Mouse (Mus musculus) T-cell, adult 2 months (primary cell): ENCODE data around the gene Gm45808.
"Not testable (repeated sequence)": the region's sequence is repeated elsewhere in the genome, so short reads cannot be mapped to it uniquely, and the experiment has no call there.

Source experiments
- DNase-seq: peaks from one replicate; pipeline ENCODE4 v3.0.0; 2022; ENCODE audit warnings: low spot score

Gm45808 gene

GRCm38 (mm10) chr7:45467090-45467670 is 19.4 kb downstream of the Gm45808 start:
- DNase-seq, result no peak

- DNase-seq, result peak; percentile 93
Observed at GRCm38 (mm10) chr7:45466283-45467089, 20.1 kb downstream of the Gm45808 start, which contains the start of gene Bax. Gene Bax, minus strand, starts transcription at chr7:45466898.

- no peak for DNase-seq
Observed at GRCm38 (mm10) chr7:45465549-45465948, 21.1 kb downstream of the Gm45808 start.

- DNase-seq, result no peak
Observed at GRCm38 (mm10) chr7:45465112-45465511, 21.5 kb downstream of the Gm45808 start.

- no peak for DNase-seq
Observed at GRCm38 (mm10) chr7:45463987-45464778, 22.4 kb downstream of the Gm45808 start.

DNA sequence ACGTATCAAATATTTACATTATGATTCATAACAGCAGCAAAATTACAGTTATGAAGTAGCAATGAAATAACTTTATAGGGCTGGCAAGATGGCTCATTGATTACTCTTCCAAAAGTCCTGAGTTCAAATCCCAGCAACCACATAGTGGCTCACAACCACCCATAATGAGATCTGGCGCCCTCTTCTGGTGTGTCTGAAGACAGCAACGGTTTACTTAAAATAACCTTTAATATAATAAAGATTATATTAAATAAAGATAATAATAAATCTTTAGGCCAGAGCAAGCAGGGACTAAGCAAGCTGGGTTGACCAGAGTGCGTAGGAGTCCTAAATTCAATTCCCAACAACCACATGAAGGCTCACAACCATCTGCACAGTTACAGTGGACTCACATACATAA is 23.7 kb downstream of the Gm45808 start:
- not testable (repeated sequence) for DNase-seq

GRCm38 (mm10) chr7:45462325-45462724 is 24.3 kb downstream of the Gm45808 start:
- no peak for DNase-seq

DNA sequence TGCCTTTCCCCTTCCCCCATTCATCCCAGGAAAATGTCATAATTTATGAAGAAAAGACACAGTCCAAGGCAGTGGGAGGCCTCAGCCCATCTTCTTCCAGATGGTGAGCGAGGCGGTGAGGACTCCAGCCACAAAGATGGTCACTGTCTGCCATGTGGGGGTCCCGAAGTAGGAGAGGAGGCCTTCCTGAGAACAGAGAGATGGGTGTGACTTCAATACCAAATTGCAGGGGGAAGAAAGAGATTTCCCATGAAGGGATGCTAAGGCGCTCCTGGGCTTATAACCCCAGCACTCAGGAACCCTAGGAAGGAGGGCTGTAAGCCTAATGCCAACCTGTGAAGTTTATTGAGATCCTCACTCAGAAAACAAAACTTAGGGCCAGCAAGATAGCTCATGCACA is 24.8 kb downstream of the Gm45808 start:
- DNase-seq, result no peak

DNA sequence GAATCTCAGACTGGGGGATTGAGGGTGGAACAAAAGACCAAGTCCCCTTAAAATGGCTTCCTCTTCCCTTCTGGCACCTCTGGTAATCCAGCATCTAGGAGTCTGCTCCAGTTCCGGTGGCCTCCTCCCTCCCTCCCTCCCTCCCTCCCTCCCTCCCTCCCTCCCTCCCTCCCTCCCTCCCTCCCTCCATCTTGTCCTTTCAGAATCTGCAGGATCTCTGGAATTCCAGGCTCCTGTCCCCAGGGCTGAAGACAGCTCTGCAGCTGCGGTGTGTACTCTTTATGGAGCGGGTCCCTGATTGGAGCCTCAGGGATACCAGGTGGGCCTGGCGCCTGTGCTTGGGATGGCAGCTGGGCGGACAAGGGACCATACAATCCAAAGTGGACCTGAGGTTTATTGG is 25.3 kb downstream of the Gm45808 start:
- no peak for DNase-seq

DNA sequence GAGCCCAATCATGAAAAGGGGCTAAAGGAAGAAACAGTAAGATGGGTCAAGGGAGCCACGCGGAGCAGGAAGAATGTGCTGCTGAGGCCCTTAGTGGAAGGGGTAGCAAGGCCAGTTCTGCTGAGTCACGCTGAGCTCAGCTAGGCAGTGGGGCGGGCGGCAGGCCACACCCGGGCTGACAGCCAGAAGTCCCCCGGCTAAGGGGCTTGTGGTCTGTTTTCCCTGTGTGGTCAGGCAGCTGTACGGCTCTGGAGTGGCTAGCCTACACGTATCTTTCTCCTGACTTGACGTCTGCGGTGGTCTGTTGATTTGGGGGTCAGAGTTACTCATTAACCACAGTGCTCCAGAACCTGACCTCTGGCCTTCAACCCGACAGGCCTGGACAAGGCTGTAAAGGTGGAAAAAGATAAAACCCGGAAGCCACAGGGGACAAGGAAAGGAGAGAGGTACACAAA is 25.7 kb downstream of the Gm45808 start:
- DNase-seq, result no peak

GRCm38 (mm10) chr7:45460377-45460776 is 26.2 kb downstream of the Gm45808 start:
- no peak for DNase-seq

- peak; percentile 94 for DNase-seq
Observed at GRCm38 (mm10) chr7:45459564-45460140, 27.0 kb downstream of the Gm45808 start, which contains the start of gene Ftl1. Gene Ftl1, minus strand, starts transcription at chr7:45459884.

DNA sequence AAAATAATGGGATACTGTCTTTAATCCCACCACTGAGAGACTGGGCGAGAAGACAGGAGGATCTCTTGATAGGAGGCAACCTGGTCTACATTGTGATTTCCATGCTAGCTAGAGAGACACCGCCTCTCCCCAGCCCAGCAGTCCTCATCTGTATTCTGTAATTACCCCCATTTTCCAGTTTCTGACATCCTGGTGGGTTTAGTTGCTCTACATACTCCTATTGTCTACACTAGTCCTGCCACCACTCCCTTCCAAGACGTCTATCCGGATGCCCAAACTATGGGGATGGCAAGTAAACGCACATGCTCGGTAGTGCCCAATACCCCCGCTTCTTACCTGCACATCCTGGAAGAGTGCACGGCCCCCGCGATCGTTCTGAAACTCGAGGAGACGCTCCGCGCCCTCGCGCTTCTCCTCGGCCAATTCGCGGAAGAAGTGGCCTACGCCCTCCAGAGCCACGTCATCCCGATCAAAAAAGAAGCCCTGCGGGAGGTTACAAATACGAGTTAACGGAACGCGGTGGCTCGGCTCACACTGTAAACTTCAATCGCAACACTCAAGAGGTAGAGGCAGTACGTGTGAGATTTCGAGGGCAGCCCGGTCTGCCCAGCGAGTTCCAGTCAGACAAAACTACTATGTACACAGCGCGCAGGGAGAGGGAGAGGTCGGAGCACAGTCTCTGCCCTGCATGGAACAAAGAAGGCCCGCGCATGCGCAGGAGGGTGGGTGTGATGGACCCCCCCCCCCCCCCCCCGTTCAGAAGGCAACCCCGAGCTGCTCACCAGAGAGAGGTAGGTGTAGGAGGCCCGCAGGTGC is 27.7 kb downstream of the Gm45808 start:
- peak; percentile 70 for DNase-seq

GRCm38 (mm10) chr7:45457204-45458060 is 29.2 kb downstream of the Gm45808 start:
- DNase-seq, result no peak

GRCm38 (mm10) chr7:45456721-45457203 is 29.8 kb downstream of the Gm45808 start:
- no peak for DNase-seq

DNA sequence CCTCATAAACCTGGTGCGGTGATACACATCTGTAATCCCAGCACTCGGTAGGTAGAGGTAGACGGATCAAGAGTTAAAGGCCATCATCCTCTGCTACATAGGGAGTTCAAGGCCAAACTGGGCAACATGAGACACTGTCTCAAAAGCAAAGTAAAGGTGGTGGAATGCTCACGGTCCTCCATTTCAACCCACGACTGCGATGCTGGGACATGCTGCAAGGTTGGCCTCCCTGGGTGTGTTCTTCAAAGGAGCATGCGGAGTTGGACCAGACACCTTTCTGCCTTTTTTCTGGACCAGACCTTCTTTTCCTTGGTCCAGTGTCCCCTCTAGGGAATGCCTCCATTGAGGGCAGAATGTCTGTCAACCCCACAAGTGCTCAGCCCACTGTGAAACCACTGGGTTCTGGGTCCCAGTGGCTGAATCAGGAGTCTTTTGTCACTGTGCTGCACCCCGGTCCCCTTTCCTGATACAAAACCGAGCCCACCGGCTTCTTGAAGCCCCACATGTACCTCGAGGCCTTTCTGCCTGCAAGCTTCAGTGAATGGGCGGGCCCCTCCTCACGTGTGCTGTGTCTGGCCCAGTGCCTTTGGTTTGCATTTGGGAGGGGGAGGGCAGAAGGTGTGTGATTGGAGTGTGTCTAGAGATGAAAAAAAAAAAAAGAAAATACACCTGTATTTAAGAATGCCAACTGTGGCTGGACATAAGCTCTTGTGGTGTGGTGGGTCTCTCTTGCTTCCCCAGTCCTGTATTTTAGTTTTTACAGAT is 30.5 kb downstream of the Gm45808 start:
- DNase-seq, result no peak

GRCm38 (mm10) chr7:45454971-45455370 is 31.6 kb downstream of the Gm45808 start:
- no peak for DNase-seq

DNA sequence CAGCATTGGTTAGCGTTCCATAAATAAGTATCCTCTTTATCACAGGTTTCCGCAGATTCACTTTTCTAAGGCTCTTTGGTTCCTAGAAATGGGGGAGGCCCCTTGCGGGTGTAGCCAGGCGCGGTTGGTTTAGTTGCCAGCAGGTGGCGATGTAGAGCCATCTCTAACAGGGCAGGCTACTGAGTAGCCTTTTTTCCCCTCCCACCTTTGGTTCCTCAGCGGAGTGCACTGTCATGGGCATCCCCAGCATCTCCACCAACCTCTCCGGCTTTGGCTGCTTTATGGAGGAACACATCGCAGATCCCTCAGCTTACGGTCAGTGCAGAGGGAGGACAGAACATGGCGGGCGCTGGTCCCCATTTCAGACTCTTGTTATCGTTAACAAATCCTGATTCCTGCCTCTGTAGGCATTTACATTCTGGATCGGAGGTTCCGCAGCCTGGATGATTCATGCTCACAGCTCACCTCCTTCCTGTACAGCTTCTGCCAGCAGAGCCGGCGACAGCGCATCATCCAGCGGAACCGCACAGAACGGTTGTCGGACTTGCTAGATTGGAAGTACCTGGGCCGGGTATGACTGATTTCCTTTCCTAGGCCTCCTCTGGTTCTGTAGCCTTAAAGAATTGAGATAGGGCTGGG is 35.1 kb downstream of the Gm45808 start:
- peak; percentile 82 for DNase-seq

GRCm38 (mm10) chr7:45449974-45450373 is 36.6 kb downstream of the Gm45808 start:
- no peak for DNase-seq
